Mouse (Mus musculus) mesoderm, embryonic 11.5 days (tissue): ENCODE results near the gene Reps1.

Source experiments
- DNase-seq: peaks from one replicate; pipeline ENCODE4 v3.0.0-alpha.2; 2012; ENCODE audit warnings: low read depth, low spot score

Gene Reps1

DNA sequence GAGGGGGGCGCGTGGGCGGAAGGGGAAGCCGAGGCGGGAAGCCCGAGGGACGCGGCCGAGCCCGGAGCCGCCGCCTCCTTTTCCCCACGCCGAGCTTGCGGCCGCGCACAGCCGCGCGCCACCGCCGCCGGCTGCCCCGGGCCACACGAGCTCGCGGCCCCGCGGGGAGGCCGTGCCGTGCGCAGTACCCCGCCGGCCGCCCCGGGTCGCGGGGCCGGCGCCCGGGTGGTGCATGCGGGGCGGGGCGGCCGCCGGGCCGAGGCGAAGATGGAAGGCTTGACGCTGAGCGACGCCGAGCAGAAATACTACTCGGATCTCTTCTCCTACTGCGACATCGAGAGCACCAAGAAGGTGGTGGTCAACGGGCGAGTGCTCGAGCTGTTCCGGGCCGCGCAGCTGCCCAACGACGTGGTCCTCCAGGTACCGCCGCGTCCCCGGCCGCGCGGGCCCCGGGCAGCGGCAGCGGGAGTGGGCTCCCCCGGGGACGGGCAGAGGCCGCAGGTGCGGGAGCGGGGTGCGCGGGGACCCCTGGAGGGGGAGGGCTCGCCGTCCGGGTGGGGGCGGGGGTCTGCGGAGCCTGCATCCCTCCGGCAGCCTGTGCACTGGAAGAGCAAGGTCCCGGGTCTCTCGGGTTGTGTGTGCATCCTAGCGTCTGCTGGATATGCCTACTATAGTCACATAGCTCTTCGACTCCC lies at the start of gene Reps1:
Gene Reps1 (plus strand): TSS at position 166 of the 695 bp plus-strand sequence.
- DNase-seq = peak; percentile 38

DNA sequence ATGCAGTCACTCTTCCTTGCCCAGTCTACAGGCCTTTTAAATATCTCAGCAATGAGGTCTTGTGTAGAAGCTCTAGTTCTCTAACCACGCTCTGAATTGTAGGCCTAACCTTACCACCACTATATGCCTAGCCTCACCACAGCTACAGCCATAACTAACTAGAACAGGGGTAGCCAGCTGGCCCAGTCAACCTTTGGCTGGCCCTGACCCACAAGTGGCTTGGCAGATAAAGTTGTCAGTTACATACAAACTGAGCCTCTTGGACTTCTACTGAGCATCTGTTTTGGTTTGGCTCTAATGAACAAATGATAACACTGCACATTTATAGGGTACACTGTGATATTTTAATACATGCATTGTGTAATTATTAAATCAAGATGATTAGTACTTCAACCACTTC lies 48.9 kb upstream of the Reps1 start:
- DNase-seq = no peak

DNA sequence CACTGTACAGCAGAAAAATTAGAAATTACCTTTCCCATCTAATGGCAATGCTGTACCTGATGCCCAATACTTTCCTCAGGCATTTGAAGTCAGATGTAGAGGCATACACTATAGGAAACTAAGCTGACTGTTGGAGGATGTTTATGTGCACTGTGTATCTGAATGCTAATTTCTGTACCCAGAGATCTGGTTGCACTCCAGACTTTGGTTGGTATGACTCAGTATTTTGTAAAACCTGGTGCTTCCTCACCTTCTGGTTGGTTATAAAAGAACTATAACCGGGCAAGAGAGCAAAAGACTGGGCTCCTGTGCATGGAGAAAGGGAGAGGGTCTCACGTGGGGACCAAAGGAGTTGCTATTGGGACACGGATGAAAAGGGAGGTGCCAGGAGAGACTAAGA lies 48.4 kb upstream of the Reps1 start:
- no peak for DNase-seq

DNA sequence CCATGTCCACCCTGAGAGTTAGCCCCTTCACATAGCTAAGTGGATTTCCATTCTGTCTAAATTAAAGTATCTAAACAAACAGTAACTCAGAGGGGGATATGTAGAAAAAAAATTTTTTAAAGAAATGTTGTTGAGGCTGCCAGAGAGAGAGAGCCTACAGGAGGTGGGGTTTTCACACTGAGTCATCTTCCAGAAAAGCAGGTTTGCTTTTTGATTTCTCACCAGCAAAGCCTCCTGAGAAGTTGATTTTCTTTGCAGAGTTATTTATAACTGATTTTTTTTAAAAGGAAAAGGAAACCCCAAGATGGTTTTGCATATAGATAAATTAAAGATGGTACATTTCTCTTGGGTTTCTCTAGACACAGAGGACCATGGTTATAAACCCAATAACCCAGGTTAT lies 47.5 kb upstream of the Reps1 start:
- no peak for DNase-seq

DNA sequence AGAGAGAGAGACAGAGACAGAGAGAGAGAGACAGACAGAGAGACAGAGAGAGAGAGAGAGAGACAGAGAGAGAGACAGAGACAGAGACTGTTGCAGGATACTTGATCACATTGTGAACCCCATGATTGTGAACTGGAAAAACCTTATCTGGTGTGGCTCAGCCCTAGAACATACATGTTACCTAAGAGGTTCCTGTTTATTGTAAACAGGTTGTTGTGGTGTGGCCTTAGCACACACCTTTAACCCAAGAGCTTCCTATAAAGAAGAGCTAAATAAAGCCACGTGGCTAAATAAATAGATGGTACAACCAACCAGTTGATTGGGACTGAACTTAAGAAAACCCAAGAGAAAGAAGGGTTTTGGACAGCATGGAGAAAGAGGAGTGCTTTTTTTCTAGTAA lies 45.9 kb upstream of the Reps1 start:
- DNase-seq = no peak

DNA sequence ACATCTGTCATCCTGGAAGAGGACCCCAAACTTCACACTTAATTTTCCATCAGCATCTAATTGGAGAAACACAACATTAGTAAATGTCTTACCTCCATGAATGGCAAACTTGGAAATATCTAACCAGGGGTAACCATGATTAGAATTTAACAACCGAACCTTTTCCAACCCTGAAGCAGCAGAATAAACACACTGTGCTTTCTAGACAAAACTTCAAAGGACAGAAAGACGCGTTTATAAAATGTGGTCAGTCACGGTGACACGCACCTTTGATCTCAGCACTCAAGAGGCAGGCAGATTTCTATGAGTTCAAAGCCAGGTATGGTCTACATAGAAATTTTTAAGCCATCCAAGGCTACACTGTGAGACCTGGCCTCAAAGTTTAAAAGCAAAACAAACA lies 43.9 kb upstream of the Reps1 start:
- no peak for DNase-seq

DNA sequence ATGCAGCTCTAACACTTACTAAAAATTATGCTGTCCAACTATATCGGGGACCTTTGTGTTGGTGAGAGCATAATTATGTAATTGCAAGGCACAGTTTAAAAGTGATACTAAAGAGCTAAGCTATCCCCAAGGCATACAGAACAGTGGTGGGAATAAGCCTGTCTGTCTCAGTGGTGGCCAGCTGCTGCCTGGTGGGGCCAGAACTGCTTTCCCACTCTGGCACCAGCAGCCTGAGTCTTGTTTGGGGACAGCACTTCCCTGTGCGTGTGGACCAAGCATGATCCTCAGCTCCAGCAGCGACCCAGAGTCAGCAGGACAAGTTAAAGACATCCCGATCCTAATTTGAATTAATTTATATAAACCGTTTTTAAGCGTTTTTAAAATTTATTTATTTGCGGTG lies 35.2 kb upstream of the Reps1 start:
- no peak for DNase-seq

DNA sequence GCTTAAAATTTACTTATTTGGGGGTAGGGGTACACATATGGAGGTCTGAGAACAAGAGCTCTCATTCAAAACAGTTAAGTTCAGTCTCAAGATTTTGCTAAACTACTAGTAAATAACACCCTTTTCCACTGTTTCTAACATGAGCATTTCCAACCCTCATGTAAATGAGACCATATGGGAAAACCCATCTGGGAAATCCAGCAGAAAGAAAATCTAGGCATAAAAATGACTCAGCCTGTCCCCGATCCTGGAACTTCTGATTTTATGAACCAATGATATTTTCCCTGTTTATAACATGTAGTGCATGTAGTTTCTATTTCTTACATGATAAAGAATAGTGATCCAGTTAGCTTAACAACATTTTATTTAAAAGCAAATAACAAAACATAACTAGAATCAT lies 34.8 kb upstream of the Reps1 start:
- no peak for DNase-seq

DNA sequence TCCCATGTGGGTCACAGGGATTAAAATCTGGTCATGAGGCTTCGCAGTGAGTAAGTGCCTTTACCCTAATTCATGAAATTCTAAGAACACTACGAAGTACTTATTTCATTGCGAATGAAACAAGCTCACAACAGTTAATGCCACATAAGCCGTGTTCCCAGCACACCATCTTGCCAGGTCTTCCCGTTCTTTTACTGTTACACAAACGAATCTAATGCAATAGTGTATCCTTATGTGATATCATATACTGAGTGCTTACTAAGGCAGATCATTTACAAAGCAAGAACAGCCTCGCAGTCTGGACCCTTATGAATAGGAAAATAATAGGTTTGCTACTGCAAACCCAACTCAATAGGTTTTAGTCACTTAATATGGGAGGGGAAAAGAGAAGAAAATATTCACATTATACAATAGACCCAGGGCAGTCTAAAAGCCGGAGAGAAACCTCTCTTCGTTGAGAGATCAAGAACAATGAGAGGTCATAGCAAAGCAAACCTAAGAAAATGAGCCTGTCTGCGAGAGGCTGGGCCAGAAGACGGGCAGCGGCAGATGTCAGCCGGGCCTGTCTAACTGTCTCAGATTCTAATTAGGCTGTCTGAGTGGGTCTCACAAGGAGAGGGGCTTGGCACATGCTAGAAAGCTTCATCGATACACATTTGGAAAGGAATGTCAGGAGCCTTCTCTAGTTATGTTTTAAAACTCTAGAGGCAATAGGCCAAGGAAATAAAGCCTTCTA lies 33.9 kb upstream of the Reps1 start:
- DNase-seq = no peak

DNA sequence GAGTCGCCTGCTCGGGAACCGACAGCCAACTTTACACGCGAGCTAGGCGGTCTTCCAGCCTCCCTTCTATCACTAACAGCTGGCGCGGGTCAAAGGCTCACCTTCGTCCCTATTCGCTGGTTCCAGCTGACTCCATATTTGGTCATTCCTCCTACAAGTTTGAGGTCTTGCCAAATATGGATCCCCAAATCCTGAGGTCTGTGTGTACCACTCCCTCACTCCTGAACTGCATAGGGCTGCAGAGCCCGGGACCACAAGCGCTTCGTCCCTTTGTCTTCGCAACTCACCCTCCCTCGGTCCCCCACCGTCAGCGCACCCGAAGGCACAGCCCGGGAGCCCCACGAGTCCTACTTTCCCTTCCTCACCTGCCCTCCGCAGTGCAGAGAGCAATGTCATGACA lies 33.3 kb upstream of the Reps1 start:
- peak; percentile 86 for DNase-seq

DNA sequence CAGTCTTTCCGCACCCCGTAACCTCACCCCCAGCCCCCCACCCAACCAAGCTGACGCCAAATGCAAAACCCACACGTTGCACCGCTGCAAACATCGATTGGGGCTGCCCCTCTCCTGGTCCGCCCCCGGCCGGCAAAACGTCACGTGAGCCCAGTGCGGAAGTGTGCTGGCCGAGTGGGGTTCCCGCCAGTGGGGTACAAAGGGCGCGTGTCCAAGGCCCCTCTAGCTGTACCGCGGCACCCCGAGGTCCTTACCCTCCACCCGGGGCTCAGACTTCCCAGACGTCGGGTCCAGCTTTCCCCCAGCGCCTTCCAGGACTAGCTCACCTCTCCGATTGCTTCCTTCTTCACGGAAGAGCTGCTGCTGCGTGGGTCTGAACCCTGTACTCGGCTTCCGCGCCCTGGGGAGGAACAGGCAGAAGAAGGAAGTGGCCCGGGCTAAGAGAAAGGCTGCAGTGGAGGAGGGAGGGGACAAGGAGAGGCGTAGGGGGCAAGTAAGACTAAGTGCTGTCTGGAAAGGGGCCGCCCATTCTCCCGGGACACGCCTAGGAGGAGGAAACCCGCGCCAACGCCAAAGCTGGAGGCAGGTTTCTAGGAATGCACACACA lies 32.8 kb upstream of the Reps1 start, which contains the start of gene Abracl:
Gene Abracl (minus strand): TSS at position 548 of the 607 bp plus-strand sequence.
- DNase-seq = peak; percentile 88

DNA sequence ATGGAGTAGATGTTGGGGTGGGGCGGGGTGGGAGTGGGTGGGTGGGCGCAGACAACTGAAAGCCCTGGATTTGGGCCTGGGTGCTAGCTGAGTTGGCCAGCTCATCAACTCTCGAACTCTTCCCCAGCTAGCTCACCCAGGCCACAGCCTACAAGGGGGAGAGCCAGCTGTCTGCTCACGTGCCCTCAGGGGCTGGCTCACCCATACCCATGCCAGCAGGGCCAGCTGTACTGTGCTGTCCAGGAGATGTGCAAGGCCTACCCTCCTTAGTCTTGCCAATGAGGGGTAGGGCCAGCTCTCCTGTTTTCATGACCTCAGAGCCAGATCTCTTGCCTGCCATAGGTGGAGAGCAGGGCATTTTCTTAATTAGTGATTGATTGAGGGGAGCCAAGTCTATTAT lies 21.3 kb upstream of the Reps1 start:
- no peak for DNase-seq

DNA sequence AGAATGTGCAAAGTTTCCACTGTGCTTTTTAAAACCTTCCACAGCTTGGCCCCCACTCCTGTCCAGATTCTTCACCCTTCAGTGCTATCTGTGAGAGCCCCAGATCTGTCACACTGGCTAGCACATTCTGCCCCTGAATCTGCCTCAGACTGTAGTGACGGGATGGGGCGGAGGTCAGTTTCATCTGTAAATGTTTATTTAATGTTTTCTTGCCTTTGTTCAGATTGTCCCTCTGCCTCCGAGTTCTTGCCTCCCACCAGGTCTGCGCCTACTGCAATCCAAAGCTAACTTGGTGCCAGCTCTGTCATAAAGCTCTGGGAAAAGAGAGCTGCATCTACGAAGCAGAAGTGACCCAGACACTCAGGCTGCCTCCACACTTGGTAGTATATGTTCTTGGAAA lies 18.8 kb upstream of the Reps1 start:
- no peak for DNase-seq

DNA sequence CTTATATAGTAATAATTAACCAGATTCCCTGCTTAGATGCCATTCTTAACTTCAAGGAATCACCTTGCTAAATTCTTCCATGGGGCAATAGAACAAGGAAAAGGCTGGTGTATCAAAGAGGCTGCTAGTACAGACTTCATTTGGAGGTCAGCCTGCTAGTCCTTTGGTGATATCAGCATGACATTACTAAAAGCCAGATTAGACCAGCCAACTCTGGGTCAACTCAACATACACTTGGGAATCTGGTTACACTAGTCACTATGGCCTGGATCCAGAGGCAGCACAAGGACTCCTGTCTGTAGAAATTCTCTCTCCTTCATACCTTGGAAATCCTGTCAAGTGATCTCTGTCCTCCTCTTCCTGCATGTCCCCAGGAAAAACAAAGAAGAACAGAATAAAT lies 9.3 kb upstream of the Reps1 start:
- no peak for DNase-seq

DNA sequence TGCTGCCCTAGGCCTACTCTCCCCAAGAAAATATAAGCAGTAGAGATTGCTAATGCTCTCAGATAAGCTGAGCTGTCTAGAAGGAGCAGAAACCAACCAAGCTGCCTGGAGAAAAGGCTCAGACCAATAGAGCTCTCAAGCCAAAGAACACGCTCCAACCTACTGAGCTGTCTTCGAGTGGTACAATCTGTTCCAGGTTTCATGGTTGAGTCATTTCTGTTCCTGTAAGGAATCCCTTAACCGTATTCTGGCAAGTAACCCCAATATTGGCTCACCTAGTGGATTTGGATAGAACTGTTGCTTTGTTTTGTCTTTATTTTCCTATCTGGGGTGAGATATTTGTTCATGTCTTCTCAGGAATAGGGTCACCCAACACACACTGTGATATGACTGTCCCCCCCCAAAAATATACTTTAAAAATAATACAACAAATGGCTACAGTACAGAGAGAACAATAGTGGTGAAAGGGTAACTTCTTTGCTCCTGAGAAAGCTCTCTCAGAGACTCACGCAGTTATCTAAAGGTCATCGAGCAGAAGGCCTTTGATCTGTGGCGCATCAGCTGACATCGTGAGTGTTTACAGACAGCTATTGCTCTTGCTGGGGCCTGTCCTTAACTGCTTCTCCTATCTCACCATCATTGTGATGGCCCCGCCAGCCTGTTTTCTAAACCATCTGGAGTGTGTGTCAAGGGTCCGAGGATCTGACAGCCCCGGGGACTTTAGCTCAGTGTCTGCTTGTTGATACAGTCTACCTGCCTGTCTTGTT lies 8.1 kb upstream of the Reps1 start:
- DNase-seq = no peak

DNA sequence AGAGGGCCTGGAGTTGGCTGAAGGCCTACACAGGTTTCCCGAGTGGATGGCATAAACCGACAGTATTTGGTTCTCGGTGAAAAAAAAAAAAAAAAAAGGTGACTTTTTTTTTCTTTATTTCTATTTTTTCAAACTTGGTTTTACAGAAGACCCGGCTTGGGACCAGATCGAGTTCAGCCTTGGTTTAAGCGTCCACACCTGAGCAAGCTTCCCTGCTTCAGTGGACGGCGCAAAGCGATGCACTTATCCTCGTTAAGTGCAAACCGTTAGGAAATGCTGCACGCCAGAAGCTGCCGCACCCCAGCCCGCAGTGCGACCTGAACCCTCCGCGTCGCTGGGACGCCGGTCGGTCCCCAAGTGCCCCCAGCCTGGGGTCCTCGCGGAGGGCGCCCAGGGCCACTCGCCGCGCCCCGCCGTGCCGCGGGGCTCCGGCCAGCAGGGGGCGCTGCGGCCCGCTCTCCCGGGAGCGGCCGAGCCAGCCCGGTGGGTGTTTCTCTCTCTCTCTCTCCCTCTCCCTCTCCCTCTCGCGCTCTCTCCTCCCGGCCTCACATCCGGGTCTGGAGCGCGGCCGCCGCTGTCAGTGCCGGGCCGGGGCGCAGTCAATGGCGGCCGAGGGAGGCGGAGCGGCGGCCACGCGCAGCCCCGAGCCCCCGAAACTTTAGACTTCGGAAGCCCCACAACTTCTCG lies 509 bp upstream of the Reps1 start:
- peak; percentile 86 for DNase-seq

DNA sequence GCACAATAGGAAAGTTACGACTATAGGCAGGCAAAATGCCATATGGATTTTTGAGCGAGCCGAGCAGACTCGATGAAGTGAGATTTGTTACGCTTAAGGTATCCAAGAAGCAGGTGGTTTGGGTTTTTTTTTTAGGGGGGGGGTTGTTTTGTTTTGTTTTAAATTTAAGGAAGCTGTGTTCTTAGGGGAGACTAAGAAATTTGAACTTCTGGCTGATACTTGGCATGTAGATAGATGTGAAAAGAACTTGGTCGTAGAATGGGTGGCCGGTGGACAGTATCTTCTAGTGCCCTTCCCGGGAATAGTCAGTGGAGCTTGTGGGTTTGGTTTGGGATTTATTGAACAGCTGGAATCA lies 707 bp downstream of the Reps1 start:
- peak; percentile 12 for DNase-seq

DNA sequence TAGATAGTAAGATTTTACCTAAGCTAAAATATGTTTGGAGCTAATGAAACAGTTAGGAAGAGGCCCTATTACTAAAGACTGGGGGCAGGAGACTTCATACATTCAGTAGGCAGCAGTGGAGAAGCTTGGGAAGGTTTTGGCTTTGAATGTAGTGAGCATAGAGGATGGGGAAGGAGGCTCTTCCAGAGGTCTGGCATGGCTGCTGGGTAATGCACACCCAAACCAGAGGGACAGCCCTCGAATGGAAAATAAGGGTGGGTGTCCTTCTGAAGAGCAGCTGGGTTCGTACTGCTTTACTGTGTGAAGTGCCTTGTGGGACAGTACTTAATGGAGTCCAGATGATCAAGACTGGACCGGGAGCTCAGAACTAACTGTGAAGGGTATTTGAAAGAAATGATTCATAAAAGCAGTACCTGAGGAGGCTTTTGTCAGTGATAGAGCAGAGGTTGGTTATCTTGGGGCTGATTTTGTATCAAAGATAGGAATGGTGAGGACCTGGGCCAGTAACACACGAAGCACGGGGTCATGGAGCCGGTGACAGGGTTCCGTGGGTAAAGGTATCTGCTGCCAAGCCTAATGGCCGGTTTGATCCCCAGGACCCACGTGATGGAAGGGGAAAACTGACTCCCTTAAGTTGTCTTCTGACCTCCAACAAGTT lies 3.1 kb downstream of the Reps1 start:
- DNase-seq = no peak

DNA sequence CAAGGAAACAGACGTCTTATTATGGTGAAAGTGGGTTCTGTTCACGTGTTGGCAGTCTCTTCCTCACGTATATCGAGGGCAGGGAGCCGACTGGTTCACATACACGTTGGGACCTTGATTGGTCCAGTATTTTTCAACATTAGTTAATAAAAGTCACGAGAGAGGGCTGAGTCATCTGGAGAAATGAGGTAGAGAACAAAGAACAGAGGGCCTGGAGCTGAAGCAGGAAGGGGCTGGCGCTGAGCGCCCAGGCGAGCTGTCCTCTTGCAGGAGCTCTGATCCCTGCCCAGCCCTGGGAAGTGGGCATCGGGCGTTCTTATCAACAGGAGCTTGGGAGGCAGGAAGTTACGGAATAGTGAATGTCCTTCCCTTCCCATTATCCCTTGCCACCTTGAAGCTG lies 4.1 kb downstream of the Reps1 start:
- DNase-seq = no peak

DNA sequence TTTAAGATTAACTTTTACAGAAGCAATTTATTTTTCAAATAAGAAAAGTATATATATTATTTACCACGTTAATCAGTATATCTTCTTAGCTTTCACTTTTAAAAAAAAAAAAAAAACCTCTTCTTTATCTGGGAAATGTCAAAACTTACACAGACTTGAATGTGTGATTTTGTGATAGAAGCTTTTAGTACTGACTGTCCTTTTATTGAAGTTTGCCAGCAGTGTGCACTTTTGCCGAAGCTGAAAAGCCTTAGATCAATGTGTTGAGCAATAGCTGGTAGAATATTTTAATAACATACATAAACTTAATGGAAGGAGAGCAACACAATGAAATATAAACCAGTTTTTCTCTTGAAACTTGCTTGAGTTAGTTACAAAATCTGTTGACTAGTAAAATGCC lies 5.1 kb downstream of the Reps1 start:
- DNase-seq = no peak

DNA sequence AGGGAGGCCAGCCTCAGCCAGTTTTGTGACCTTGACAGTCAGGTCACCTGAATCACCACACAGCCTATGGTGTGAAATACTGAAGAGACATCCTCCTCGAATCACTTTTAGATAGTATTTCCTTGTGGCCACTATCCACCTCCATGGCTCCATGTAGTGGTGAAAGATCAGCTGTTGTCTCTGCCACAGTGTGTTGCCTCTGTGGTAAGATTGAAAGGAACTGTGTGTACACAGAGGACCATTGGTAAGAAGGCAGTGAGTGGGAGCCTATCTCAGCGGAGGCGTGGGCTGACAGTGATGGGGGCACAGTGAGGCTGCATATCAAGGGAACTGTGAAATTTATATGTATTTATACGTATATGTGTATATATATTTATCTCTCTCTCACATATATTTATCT lies 5.9 kb downstream of the Reps1 start:
- DNase-seq = no peak
